Mouse (Mus musculus) limb, embryonic 12.5 days (tissue): ENCODE measurements at regions not wholly inside any gene's neighbourhood (a gene's known extent, or its start where the extent isn't known, plus 50 kb on each side); places are given as distances from the start of the nearest gene placed in this dataset.

Experiments used
- ATAC-seq: fragments of 200-750 bp; cut with Nextera tagmentation; 2 replicates; pipeline ENCODE4 v1.8.0; 2017; ENCODE audit warnings: low read depth, moderate TSS enrichment; ENCODE audit not compliant: insufficient number of reproducible peaks, insufficient read depth, low FRiP score, low TSS enrichment
- H3K27ac ChIP-seq: fragments of 300-500 bp; sonication (generic); 2 replicates; pipeline ENCODE4 v1.5.1; 2016; ENCODE audit warnings: mild to moderate bottlenecking, moderate library complexity
- H3K27me3 ChIP-seq: fragments of 300-500 bp; sonication (generic); 2 replicates; pipeline ENCODE4 v1.6.1; 2016; ENCODE audit warnings: mild to moderate bottlenecking, moderate library complexity
- H3K36me3 ChIP-seq: fragments of 300-500 bp; sonication (generic); 2 replicates; pipeline ENCODE4 v1.6.1; 2016; ENCODE audit warnings: mild to moderate bottlenecking, moderate library complexity
- H3K4me1 ChIP-seq: fragments of 300-500 bp; sonication (generic); replicated peaks from 2 replicates; pipeline ENCODE4 v1.6.1; 2016
- H3K4me2 ChIP-seq: fragments of 300-500 bp; sonication (generic); 2 replicates; pipeline ENCODE4 v1.6.1; 2016; ENCODE audit warnings: mild to moderate bottlenecking, moderate library complexity
- H3K4me3 ChIP-seq: fragments of 300-500 bp; sonication (generic); replicated peaks from 2 replicates; pipeline ENCODE4 v1.5.1; 2016; ENCODE audit warnings: mild to moderate bottlenecking
- H3K9ac ChIP-seq: fragments of 300-500 bp; sonication (generic); replicated peaks from 2 replicates; pipeline ENCODE4 v1.6.1; 2016; ENCODE audit warnings: mild to moderate bottlenecking, moderate library complexity
- H3K9me3 ChIP-seq: fragments of 300-500 bp; sonication (generic); 2 replicates; pipeline ENCODE4 v1.6.1; 2016; ENCODE audit warnings: mild to moderate bottlenecking, moderate library complexity
- WGBS: fragments of 180-500 bp; shearing (Covaris S2); methylation state at CpG from one replicate; pipeline ENCODE4 v1.1.7; 2016; 5-methylcytosine and 5-hydroxymethylcytosine counted together

DNA sequence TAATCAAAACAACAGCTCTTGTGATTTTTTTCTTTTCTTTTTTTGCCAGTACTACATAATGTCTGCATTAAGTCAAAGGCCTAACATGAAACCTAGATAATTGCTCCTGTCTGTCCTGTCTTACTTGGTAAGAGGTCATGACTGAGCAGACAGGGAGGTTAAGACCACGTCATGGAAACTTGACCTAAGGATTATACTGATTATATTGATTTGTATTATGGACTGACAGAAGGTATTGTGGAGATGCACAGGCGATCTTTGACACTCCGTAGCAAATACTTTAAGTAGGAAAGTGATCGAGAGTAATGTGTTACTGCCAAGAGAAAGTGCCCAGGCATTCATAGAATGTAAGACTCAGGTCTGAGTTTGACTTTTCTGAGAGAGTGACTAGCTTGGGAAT is 543.8 kb upstream of the Adgrl2 start:
- no peak for ATAC-seq
- WGBS, result 27% methylated on average over 4 of the region's 4 CpGs
- Histone ChIP-seq H3K4me3 (no peak overlapping the region), H3K36me3 (no peaks in the 10 kb centered on the region), H3K9me3 (0 out of 2 replicates have a peak, but pooled peaks cover 3% of the 10 kb centered on the region), H3K9ac (no peak overlapping the region), H3K4me1 (no peaks in the 10 kb centered on the region), H3K27ac (no peak overlapping the region), H3K4me2 (no peak overlapping the region), H3K27me3 (no peaks in the 10 kb centered on the region)

DNA sequence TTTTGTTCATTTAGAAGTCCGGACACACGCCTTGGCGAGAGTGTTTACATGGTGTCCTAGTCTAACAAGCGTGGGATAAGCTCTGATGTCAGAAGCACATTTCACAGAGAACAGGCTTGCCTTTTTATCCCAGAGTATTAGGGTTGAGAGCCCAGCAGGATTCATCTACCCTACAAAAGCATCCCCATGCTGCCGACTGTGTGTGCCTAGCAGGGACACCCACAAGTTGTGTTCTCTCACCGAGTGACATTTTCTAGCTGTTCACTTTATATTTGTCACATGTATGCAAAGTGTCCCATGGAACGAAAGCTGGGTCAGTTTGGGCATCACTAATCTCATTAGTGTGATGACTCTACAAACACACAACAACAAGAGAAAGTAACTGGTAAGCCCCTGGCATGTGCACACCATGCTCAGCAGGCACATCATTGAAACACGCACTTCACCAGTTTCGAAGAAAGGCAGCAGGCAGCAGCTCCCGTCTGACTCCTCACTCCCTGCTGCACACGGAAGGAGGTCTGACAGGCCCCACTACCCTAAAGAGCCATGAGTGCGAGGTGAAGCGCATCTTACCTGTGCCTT is 539.8 kb upstream of the Adgrl2 start:
- no peak overlapping the region for H3K27ac ChIP-seq
- no peak overlapping the region for H3K4me3 ChIP-seq
- ATAC-seq, result no peak
- 87% methylated on average over 13 of the region's 13 CpGs for WGBS
- H3K27me3 ChIP-seq, result no peaks in the 10 kb centered on the region
- H3K9ac ChIP-seq, result no peak overlapping the region
- no peaks in the 10 kb centered on the region for H3K9me3 ChIP-seq
- H3K4me2 ChIP-seq, result no peak overlapping the region
- no peaks in the 10 kb centered on the region for H3K4me1 ChIP-seq
- H3K36me3 ChIP-seq, result no peaks in the 10 kb centered on the region

DNA sequence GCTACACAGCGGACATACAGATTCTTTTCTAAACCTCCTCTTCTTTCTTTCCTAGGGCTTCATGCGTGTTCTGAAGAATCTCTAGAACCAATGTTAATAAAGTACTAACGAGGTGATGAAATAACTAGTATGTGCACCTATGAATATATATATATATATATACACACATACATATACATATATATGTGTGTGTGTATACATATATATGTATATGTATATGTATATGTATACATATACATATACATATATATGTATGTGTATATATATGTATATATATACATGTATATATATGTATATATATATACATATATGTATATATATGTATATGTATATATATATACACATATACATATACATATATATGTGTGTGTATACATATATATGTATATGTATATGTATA is 536.2 kb upstream of the Adgrl2 start:
- Histone ChIP-seq H3K27ac (no peak overlapping the region), H3K9me3 (no peaks in the 10 kb centered on the region), H3K4me1 (peaks cover 3% of the 10 kb centered on the region; the same call in 1 of the 2 replicates), H3K36me3 (no peaks in the 10 kb centered on the region), H3K9ac (no peak overlapping the region), H3K27me3 (0 out of 2 replicates have a peak, but pooled peaks cover 2% of the 10 kb centered on the region), H3K4me3 (no peak overlapping the region), H3K4me2 (no peak overlapping the region)
- WGBS, result 95% methylated on average over 3 of the region's 3 CpGs
- no peak for ATAC-seq

DNA sequence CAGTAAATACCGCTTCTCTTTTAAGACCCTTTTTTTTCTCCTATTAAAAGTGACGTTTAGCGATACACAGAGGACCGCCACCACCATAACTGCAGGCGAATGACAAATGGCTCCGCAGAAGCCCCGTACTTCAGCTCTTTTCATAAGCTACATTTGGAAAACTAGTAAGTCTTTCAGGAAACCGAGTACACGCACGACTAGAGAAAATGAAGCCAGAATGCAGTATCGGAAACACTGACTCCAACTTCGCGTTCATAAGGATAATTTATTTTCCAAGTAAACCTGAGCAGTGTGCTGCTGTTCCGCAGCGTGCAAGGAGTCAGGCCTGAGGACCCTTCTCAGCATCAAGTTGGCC is 529.2 kb upstream of the Adgrl2 start:
- Histone ChIP-seq H3K9ac (peak overlapping the region; percentile 45; the same call in 1 of the 2 replicates), H3K4me1 (peaks cover 3% of the 10 kb centered on the region; the same call in 1 of the 2 replicates), H3K27ac (no peak overlapping the region), H3K36me3 (no peaks in the 10 kb centered on the region), H3K4me3 (peak overlapping the region; percentile 43), H3K4me2 (peak overlapping the region; percentile 88), H3K27me3 (peaks cover 32% of the 10 kb centered on the region), H3K9me3 (no peaks in the 10 kb centered on the region)
- no peak for ATAC-seq
- WGBS, result 21% methylated on average over 15 of the region's 15 CpGs

DNA sequence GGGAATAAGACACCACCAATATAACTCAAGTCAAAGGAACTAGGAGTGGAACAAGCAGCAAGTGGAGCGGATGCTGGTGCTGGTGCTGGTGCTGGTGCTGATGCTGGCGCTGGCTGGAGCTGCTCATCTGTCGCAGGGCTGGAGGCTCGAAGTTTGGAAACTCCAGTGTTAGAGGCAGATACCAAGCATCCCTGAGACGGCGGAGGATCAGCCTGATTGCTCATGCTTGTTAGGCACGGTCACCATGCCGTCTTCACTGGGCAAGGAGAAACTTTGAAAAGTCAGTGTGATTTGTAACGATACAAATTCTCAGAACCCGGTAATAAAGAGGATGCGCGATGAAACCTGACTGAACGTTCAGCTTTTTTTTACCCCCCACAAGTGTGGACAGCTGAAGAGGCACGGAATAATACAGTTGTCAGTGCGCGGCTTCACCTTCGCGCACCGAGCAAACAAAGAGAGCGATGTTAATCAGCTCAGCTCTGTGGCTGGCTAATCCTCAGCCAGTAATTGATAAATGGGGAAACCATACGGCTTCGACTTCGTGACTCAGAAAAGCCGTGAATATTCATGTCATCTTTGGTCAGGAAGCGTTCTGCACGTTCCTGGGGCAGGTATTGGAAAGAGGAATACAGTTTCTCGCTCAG is 528.7 kb upstream of the Adgrl2 start:
- peaks cover 32% of the 10 kb centered on the region for H3K27me3 ChIP-seq
- ATAC-seq, result 0 out of 2 replicates have a peak, but pooled peaks have one; percentile 37
- no peaks in the 10 kb centered on the region for H3K36me3 ChIP-seq
- peak overlapping the region; percentile 88 for H3K4me2 ChIP-seq
- peaks cover 2% of the 10 kb centered on the region; the same call in 1 of the 2 replicates for H3K4me1 ChIP-seq
- peak overlapping the region; percentile 43 for H3K4me3 ChIP-seq
- H3K27ac ChIP-seq, result no peak overlapping the region
- no peaks in the 10 kb centered on the region for H3K9me3 ChIP-seq
- 8% methylated on average over 27 of the region's 27 CpGs for WGBS
- peak overlapping the region; percentile 45 for H3K9ac ChIP-seq

DNA sequence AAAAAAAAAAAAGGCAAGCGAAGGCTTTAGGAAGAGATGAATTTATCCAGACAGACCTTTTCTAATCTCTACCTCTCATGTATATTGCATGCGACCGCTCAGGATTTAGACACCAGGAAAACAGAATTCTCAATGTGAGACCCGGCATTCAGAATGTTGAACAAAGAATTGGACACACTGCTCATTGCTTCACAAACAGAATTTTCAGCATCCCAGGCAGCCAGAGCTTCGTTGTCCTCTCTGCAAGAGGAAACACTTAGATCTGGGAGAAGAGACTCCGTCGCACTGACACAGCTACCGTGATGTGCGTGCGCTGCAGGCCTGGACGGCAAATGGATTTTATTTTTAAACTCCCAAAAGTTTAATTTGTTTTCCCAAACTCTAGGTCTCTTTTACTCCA is 527.2 kb upstream of the Adgrl2 start:
- no peak for ATAC-seq

DNA sequence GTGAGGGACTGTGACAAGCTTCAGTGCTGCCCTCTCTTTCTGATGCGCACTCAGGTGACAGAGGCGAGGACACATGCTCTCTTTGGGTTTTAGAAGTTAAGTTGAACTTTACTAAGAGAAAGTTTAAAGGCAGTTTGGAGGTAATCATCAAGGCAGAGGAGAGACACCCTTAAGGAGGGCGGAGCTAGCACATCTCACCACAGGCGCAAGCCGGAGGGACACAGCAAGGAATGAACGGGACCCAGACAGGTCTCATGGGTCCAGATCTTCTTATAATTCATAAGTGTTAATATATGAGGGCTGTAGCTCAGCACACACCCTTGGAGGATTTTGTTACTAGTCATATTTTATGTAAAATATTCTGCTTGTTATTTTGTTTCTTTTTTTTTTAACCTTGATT is 518.8 kb upstream of the Adgrl2 start:
- no peak overlapping the region for H3K4me3 ChIP-seq
- whole genome bisulfite sequencing, result 78% methylated on average over 6 of the region's 6 CpGs
- no peak overlapping the region for H3K9ac ChIP-seq
- no peak overlapping the region for H3K4me2 ChIP-seq
- H3K27ac ChIP-seq, result no peak overlapping the region
- no peaks in the 10 kb centered on the region for H3K27me3 ChIP-seq
- H3K4me1 ChIP-seq, result no peaks in the 10 kb centered on the region
- no peaks in the 10 kb centered on the region for H3K36me3 ChIP-seq
- ATAC-seq, result no peak
- H3K9me3 ChIP-seq, result no peaks in the 10 kb centered on the region

More for the DNA sequence above, 527.2 kb upstream of the Adgrl2 start:
- Histone ChIP-seq H3K4me2 (no peak overlapping the region), H3K36me3 (no peaks in the 10 kb centered on the region), H3K27ac (no peak overlapping the region), H3K9me3 (no peaks in the 10 kb centered on the region), H3K4me3 (no peak overlapping the region), H3K4me1 (no peaks in the 10 kb centered on the region; the same call in 1 of the 2 replicates), H3K27me3 (peaks cover 32% of the 10 kb centered on the region), H3K9ac (no peak overlapping the region)
- 85% methylated on average over 11 of the region's 11 CpGs for WGBS

DNA sequence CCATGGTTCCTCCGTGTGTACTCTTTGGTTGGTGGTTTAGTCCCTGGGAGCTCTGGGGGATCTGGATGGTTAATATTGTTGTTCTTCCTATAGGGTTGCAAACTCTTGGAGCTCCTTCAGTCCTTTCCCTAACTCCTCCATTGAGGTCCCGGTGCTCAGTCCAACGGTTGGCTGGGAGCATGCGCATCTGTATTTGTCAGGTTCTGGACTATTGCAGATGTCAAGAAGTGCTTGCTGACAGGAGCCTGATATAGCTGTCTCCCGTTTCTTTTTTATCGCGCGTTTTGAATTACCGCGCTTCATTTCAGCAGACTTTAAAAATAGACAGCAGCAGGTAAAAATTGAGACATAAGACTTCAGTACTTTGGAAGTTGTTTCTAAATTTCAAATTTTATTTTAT is 518.3 kb upstream of the Adgrl2 start:
- Histone ChIP-seq H3K9me3 (no peaks in the 10 kb centered on the region), H3K4me2 (no peak overlapping the region), H3K27ac (no peak overlapping the region), H3K36me3 (no peaks in the 10 kb centered on the region), H3K4me1 (no peaks in the 10 kb centered on the region), H3K4me3 (no peak overlapping the region), H3K9ac (no peak overlapping the region), H3K27me3 (no peaks in the 10 kb centered on the region)
- 87% methylated on average over 10 of the region's 10 CpGs for WGBS
- no peak for ATAC-seq

DNA sequence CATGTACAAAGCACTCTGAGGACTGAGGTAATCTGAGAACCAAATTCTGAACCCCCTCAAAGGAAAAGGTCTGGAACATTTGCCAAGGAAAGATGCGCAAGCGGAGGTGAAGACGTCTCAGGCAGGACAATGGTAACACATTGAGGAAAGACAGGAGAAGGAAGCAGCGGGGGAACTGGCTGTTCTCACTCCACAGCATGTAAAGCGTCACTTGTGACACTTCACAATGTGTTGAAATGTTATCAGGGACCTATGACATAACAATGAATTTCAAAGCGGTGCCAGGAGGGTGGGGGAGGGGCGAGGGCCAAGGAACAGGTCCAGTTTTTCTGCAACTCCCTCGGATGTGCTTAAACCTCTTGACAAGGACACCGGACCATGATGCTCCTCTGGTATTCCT is 515.3 kb upstream of the Adgrl2 start:
- 75% methylated on average over 9 of the region's 9 CpGs for WGBS
- H3K27me3 ChIP-seq, result no peaks in the 10 kb centered on the region
- H3K36me3 ChIP-seq, result no peaks in the 10 kb centered on the region
- no peaks in the 10 kb centered on the region for H3K4me1 ChIP-seq
- H3K4me3 ChIP-seq, result no peak overlapping the region
- ATAC-seq, result no peak
- no peak overlapping the region for H3K4me2 ChIP-seq
- no peaks in the 10 kb centered on the region for H3K9me3 ChIP-seq
- H3K27ac ChIP-seq, result no peak overlapping the region
- no peak overlapping the region for H3K9ac ChIP-seq

DNA sequence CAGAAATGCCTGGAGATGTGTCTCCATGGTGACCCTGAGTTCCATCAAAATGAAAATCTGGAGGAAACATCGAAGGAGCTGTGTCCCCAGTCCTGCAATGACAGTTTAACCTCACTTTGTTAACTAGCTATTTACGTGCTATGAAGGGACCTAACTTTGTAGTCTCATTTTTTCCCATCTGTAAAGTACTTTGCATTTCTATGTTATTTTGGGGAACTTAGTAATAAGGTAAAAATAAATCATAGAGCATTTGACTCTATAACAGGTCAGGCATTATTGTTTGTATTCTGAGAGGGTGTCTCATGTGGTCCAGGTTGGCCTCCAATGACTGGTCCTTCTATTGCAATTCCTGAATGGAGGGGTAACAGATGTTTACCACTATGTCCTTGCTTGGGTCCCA is 513.6 kb upstream of the Adgrl2 start:
- H3K4me3 ChIP-seq, result no peak overlapping the region
- H3K9ac ChIP-seq, result no peak overlapping the region
- no peak overlapping the region for H3K27ac ChIP-seq
- H3K9me3 ChIP-seq, result no peaks in the 10 kb centered on the region
- H3K27me3 ChIP-seq, result no peaks in the 10 kb centered on the region
- H3K4me2 ChIP-seq, result no peak overlapping the region
- no peak for ATAC-seq
- no peaks in the 10 kb centered on the region for H3K36me3 ChIP-seq
- WGBS, result 87% methylated on average over 2 of the region's 2 CpGs
- no peaks in the 10 kb centered on the region for H3K4me1 ChIP-seq

DNA sequence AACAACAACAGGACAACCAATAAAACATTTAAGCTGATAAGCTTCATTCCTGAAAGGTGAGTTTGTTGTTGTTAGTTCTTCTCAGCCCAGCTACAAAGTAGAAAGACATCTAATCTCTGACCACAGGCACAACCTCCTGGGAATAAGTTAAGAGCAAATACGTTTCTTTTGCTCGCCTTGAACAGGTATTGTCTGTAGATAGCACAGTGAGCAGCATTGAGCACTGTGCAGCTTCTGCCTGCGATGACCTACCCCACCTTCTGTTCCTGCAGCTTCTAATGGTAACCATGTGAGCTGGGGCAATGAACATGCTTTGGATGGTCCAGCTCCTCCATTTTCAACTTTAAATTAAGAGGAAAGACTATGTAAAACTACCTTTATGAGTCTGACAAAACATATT is 509.8 kb upstream of the Adgrl2 start:
- ATAC-seq, result no peak
- Histone ChIP-seq H3K27me3 (no peaks in the 10 kb centered on the region), H3K4me1 (peaks cover 15% of the 10 kb centered on the region), H3K27ac (no peak overlapping the region), H3K4me2 (no peak overlapping the region), H3K4me3 (no peak overlapping the region), H3K36me3 (no peaks in the 10 kb centered on the region), H3K9ac (no peak overlapping the region), H3K9me3 (no peaks in the 10 kb centered on the region)
- WGBS, result 86% methylated on average over 3 of the region's 3 CpGs

DNA sequence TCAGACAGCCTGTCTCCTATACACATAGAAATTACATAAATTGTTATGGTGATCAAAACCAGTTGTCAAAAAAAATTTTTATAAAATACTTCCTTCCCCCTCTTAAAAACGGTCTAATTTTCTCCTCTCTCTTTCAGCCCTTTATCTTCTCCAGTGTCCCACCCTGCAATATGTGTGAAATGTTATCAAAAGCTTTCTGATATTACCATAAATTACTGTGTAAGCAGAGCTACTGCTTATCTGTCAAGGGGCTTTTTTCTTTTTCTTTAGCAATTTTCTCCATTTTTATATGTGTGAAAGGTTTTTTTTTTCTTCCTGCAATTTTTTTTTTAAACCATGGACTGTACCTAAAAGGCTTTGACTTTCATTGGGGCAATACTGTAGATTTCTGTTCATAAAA is 508.4 kb upstream of the Adgrl2 start:
- Histone ChIP-seq H3K4me1 (peaks cover 15% of the 10 kb centered on the region), H3K36me3 (no peaks in the 10 kb centered on the region), H3K4me2 (no peak overlapping the region), H3K4me3 (no peak overlapping the region), H3K9ac (no peak overlapping the region), H3K27ac (no peak overlapping the region), H3K9me3 (no peaks in the 10 kb centered on the region), H3K27me3 (no peaks in the 10 kb centered on the region)
- ATAC-seq, result no peak
- 59% methylated on average over 1 of the region's 1 CpGs for WGBS
